Mouse (Mus musculus): Measurements from ENCODE around the gene Khsrp.

- TF ChIP-seq CTCF (IDR thresholded peaks at IDR 0.05; ENCODE audit: borderline replicate concordance, extremely low read depth, insufficient read depth, insufficient read length) (no peak), POLR2A (IDR thresholded peaks at IDR 0.05; ENCODE audit: borderline replicate concordance, extremely low read depth, insufficient read depth, insufficient read length, poor library complexity, severe bottlenecking) (no peak)
These were observed 46.4 kb downstream of the Khsrp start for GRCm38 (mm10) chr17:56984886-56985285.

All from brain, embryonic 14.5 days (tissue).